Mouse (Mus musculus) frontal cortex, postnatal 36 days (tissue): Measurements from ENCODE around the gene Tsen2.

ENCODE experiments used
- DNase-seq, 2 experiments: peaks; one replicate each; pipeline ENCODE4 v3.0.0; 2022; ENCODE audit warnings: low spot score in 2 of 2

The Tsen2 gene

GRCm38 (mm10) chr6:115601715-115602523 is 57.5 kb downstream of the Tsen2 start, which contains the start of gene Mkrn2:
Gene Mkrn2 (plus strand): TSS chr6:115601902.
- peak; percentile 79 to 81 for DNase-seq

- no peak for DNase-seq
These were observed 62.0 kb downstream of the Tsen2 start for GRCm38 (mm10) chr6:115606461-115606860.

- peak; percentile 39 to 61 for DNase-seq
These were observed 63.0 kb downstream of the Tsen2 start for GRCm38 (mm10) chr6:115607429-115607828.

- DNase-seq = no peak
These were observed 64.7 kb downstream of the Tsen2 start for GRCm38 (mm10) chr6:115609121-115609520.

- DNase-seq = no peak
These were observed 65.8 kb downstream of the Tsen2 start for GRCm38 (mm10) chr6:115610301-115610700.

GRCm38 (mm10) chr6:115613793-115614192 is 69.3 kb downstream of the Tsen2 start:
- DNase-seq = peak; percentile 32 to 59

- DNase-seq = no peak
These were observed 71.5 kb downstream of the Tsen2 start for GRCm38 (mm10) chr6:115615983-115616382.

- no peak for DNase-seq
These were observed 75.4 kb downstream of the Tsen2 start for GRCm38 (mm10) chr6:115619818-115620217.

- DNase-seq = no peak
These were observed 76.5 kb downstream of the Tsen2 start for GRCm38 (mm10) chr6:115620942-115621341.

GRCm38 (mm10) chr6:115626121-115626520 is 81.7 kb downstream of the Tsen2 start:
- no peak for DNase-seq
